Mouse (Mus musculus) retina, embryonic 14.5 days (tissue): ENCODE results near the gene Pygm.
A peak's percentile ranks its signal among the peaks of the same experiment; 100 is the strongest.

Experiments
- DNase-seq: peaks from one replicate; pipeline ENCODE4 v3.0.0-alpha.2; 2015; ENCODE audit warnings: low spot score

Gene Pygm

GRCm38 (mm10) chr19:6352107-6352505 lies 32.1 kb upstream of the Pygm start:
- no peak for DNase-seq

- DNase-seq = no peak
These were observed 30.2 kb upstream of the Pygm start for GRCm38 (mm10) chr19:6354030-6354429.

- no peak for DNase-seq
These were observed 22.9 kb upstream of the Pygm start for GRCm38 (mm10) chr19:6361291-6361690.

- DNase-seq = no peak
These were observed 21.1 kb upstream of the Pygm start for GRCm38 (mm10) chr19:6363091-6363410.

GRCm38 (mm10) chr19:6363411-6364240 lies 20.6 kb upstream of the Pygm start, which contains the start of gene Sf1:
Gene Sf1 (plus strand): TSS chr19:6363690.
- DNase-seq = peak; percentile 100

GRCm38 (mm10) chr19:6364317-6364725 lies 19.9 kb upstream of the Pygm start:
- DNase-seq = peak; percentile 91

GRCm38 (mm10) chr19:6364842-6365241 lies 19.4 kb upstream of the Pygm start:
- DNase-seq = no peak

GRCm38 (mm10) chr19:6370175-6370574 lies 14.0 kb upstream of the Pygm start:
- DNase-seq = no peak

- no peak for DNase-seq
These were observed 11.8 kb upstream of the Pygm start for GRCm38 (mm10) chr19:6372433-6372832.

GRCm38 (mm10) chr19:6373539-6374400 lies 10.4 kb upstream of the Pygm start:
- peak; percentile 88 for DNase-seq

- no peak for DNase-seq
These were observed 9.6 kb upstream of the Pygm start for GRCm38 (mm10) chr19:6374571-6374970.

- no peak for DNase-seq
These were observed 8.6 kb upstream of the Pygm start for GRCm38 (mm10) chr19:6375423-6376254.

- peak; percentile 69 for DNase-seq
These were observed 8.0 kb upstream of the Pygm start for GRCm38 (mm10) chr19:6376255-6376564.

- DNase-seq = no peak
These were observed 7.6 kb upstream of the Pygm start for GRCm38 (mm10) chr19:6376643-6377042.

- peak; percentile 32 for DNase-seq
These were observed 6.7 kb upstream of the Pygm start for GRCm38 (mm10) chr19:6377327-6378040.

- DNase-seq = no peak
These were observed 3.6 kb upstream of the Pygm start for GRCm38 (mm10) chr19:6380411-6381166.

GRCm38 (mm10) chr19:6381238-6381637 lies 3.0 kb upstream of the Pygm start:
- DNase-seq = no peak

- DNase-seq = no peak
These were observed 1.8 kb upstream of the Pygm start for GRCm38 (mm10) chr19:6382323-6382924.

- DNase-seq = no peak
These were observed 729 bp upstream of the Pygm start for GRCm38 (mm10) chr19:6383470-6383869.

GRCm38 (mm10) chr19:6384954-6385353 lies 755 bp downstream of the Pygm start:
- no peak for DNase-seq

- DNase-seq = no peak
These were observed 1.2 kb downstream of the Pygm start for GRCm38 (mm10) chr19:6385419-6385818.
